In the genomic region with DNA sequence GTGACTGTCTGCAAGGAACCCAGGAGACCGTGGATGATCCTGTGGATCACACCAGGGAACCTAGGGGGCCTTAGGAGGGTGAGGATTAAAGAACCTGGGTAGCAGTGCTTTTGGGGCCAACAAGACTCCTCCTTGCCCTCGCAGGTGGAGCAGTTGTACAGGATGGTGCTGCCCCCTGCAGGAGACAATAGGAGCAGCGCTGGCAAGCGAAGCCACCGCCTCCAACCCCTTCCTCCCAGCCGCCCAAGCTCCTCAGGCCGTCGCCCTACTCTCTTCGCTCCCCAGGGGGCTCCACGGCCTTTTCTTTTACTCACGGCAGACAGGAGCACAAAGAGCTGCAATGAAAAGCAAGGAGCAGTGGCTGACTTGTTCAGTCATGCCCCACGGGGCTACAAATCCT, we compare ENCODE assay signal across 9 mouse cellular contexts. TPM values are rescaled to one million over a fixed set of nuclear protein-coding genes. Genes with fewer than 3 reads are reported as not detected.
DNase-seq lines count a peak whose midpoint lies in the region; ATAC-seq and TF ChIP-seq lines count a peak whose summit lies in the region.
"Had no signal": no experiment of that assay in that cellular context is flagged by ENCODE, and none has a peak within 500 bp of the region (broad histone marks: within the 10 kb centered on the region; RNA-seq: fewer than 3 reads in every experiment).

No protein-coding gene starts in this region.

- WGBS in heart, embryonic 15.5 days: 3% methylated on average over 12 of the region's 12 CpGs
- WGBS in liver, postnatal 0 days (ENCODE audit: insufficient replicate concordance): 3% methylated on average over 12 of the region's 12 CpGs
- 3% methylated on average over 12 of the region's 12 CpGs for WGBS in neural tube, embryonic 14.5 days

- H3K4me3 ChIP-seq in heart, embryonic 15.5 days: peak overlapping the region; percentile 18
- H3K4me3 ChIP-seq in liver, postnatal 0 days (ENCODE audit: low read depth, low read length): no peak overlapping the region
- H3K4me3 ChIP-seq in neural tube, embryonic 14.5 days (ENCODE audit: low read depth, low read length): no peak overlapping the region

- peak; percentile 11; the same call in 1 of the 2 replicates for ATAC-seq in heart, embryonic 15.5 days (replicated peaks; ENCODE audit: insufficient number of reproducible peaks, insufficient read depth, low FRiP score, low read depth)
- peak; percentile 54 for ATAC-seq in liver, postnatal 0 days
- ATAC-seq in neural tube, embryonic 14.5 days (ENCODE audit: low read depth): no peak

- H3K4me1 ChIP-seq in heart, embryonic 15.5 days (replicated peaks): peaks cover 42% of the 10 kb centered on the region
- peaks cover 44% of the 10 kb centered on the region for H3K4me1 ChIP-seq in liver, postnatal 0 days (ENCODE audit: insufficient read depth)
- peaks cover 8% of the 10 kb centered on the region; the same call in 1 of the 2 replicates for H3K4me1 ChIP-seq in neural tube, embryonic 14.5 days (ENCODE audit: control insufficient read depth, insufficient read depth, low read length)

- peak; percentile 94 for DNase-seq in CD4-positive, CD25-positive, alpha-beta regulatory T cell, adult 2 months (ENCODE audit: low read depth, low spot score)
- DNase-seq in brain, embryonic 14.5 days (ENCODE audit: low read depth): peak; percentile 87
- DNase-seq in fibroblast of lung, adult 2 months (ENCODE audit: low read depth): peak; percentile 84
- DNase-seq in kidney, postnatal 25 days: peak; percentile 88
- DNase-seq in liver, postnatal 0 days: peak; percentile 92
- peak; percentile 93 for DNase-seq in testis, postnatal 10 days (ENCODE audit: low spot score)

- TF ChIP-seq CTCF in brain, embryonic 14.5 days (IDR thresholded peaks at IDR 0.05; ENCODE audit: borderline replicate concordance, extremely low read depth, insufficient read depth, insufficient read length): peak; percentile 86
- peak; percentile 97 for TF ChIP-seq CTCF in liver, postnatal 0 days (IDR thresholded peaks at IDR 0.05; ENCODE audit: low read depth)

- TF ChIP-seq POLR2A in brain, embryonic 14.5 days (IDR thresholded peaks at IDR 0.05; ENCODE audit: borderline replicate concordance, extremely low read depth, insufficient read depth, insufficient read length, poor library complexity, severe bottlenecking): no peak

- no peak for TF ChIP-seq EP300 in liver, postnatal 0 days (IDR thresholded peaks at IDR 0.05; ENCODE audit: low read depth)

- no peaks in the 10 kb centered on the region for H3K36me3 ChIP-seq in heart, embryonic 15.5 days
- no peaks in the 10 kb centered on the region for H3K36me3 ChIP-seq in liver, postnatal 0 days (replicated peaks; ENCODE audit: insufficient read depth, low read length)
- H3K36me3 ChIP-seq in neural tube, embryonic 14.5 days (ENCODE audit: control insufficient read depth, insufficient read depth, low read length): no peaks in the 10 kb centered on the region

- 0 out of 2 replicates have a peak overlapping the region, but pooled peaks have one; percentile 3 for H3K9ac ChIP-seq in heart, embryonic 15.5 days
- no peak overlapping the region for H3K9ac ChIP-seq in liver, postnatal 0 days (replicated peaks)
- H3K9ac ChIP-seq in neural tube, embryonic 14.5 days (replicated peaks; ENCODE audit: low read depth, low read length): no peak overlapping the region

- H3K4me2 ChIP-seq in heart, embryonic 15.5 days: peak overlapping the region; percentile 53
- H3K4me2 ChIP-seq in liver, postnatal 0 days (ENCODE audit: low read depth, low read length): peak overlapping the region; percentile 18; the same call in 1 of the 2 replicates
- H3K4me2 ChIP-seq in neural tube, embryonic 14.5 days (ENCODE audit: low read depth, low read length): peak overlapping the region; percentile 29

- peak overlapping the region; percentile 66 for H3K27ac ChIP-seq in heart, embryonic 15.5 days
- 0 out of 2 replicates have a peak overlapping the region, but pooled peaks have one; percentile 45 for H3K27ac ChIP-seq in liver, postnatal 0 days (ENCODE audit: low read depth)
- no peak overlapping the region for H3K27ac ChIP-seq in neural tube, embryonic 14.5 days (ENCODE audit: low read depth, low read length)

- H3K9me3 ChIP-seq in heart, embryonic 15.5 days (replicated peaks): no peaks in the 10 kb centered on the region
- H3K9me3 ChIP-seq in liver, postnatal 0 days (ENCODE audit: low read length): no peaks in the 10 kb centered on the region
- H3K9me3 ChIP-seq in neural tube, embryonic 14.5 days (ENCODE audit: control insufficient read depth, low read length): no peaks in the 10 kb centered on the region

- H3K27me3 ChIP-seq in heart, embryonic 15.5 days: no peaks in the 10 kb centered on the region
- H3K27me3 ChIP-seq in liver, postnatal 0 days (ENCODE audit: insufficient read depth, low read length): no peaks in the 10 kb centered on the region
- H3K27me3 ChIP-seq in neural tube, embryonic 14.5 days (ENCODE audit: control insufficient read depth, insufficient read depth, low read length): no peaks in the 10 kb centered on the region

RNA-seq across cellular contexts. Expression of a gene that starts 1.0 kb away (rescaled TPM):
- polyA plus RNA-seq in brain, embryonic 14.5 days (2012; rRNA removed): not detected in 2 replicates
- polyA plus RNA-seq in heart, embryonic 15.5 days (2015; fragmentation: Nextera tagmentation; extraction: Ambion mirVana): not detected in 2 replicates
- polyA plus RNA-seq in liver, postnatal 0 days (2015; fragmentation: Nextera tagmentation; extraction: Ambion mirVana): not detected in 2 replicates
- polyA plus RNA-seq in neural tube, embryonic 14.5 days (2014; fragmentation: Nextera tagmentation; extraction: Ambion mirVana): not detected in 2 replicates
- polyA plus RNA-seq: frontal cortex, adult 2 months had no signal

RNA-seq across cellular contexts. Expression of a gene that starts 4.3 kb away (rescaled TPM):
- 1.6 and 1.9 TPM in 2 replicates for polyA plus RNA-seq in brain, embryonic 14.5 days (2012; rRNA removed)
- polyA plus RNA-seq in heart, embryonic 15.5 days (2015; fragmentation: Nextera tagmentation; extraction: Ambion mirVana): 3.3 and 5.7 TPM in 2 replicates
- 0.92 and 0.95 TPM in 2 replicates for polyA plus RNA-seq in liver, postnatal 0 days (2015; fragmentation: Nextera tagmentation; extraction: Ambion mirVana)
- polyA plus RNA-seq in neural tube, embryonic 14.5 days (2014; fragmentation: Nextera tagmentation; extraction: Ambion mirVana): 0.80 and 2.0 TPM in 2 replicates

RNA-seq across cellular contexts. Expression of a gene that starts 18.3 kb away (rescaled TPM):
- polyA plus RNA-seq in brain, embryonic 14.5 days (2012; rRNA removed): 0.18 and 0.29 TPM in 2 replicates
- 0.31 and 0.80 TPM in 2 replicates for polyA plus RNA-seq in heart, embryonic 15.5 days (2015; fragmentation: Nextera tagmentation; extraction: Ambion mirVana)
- 0.28 and 0.69 TPM in 2 replicates for polyA plus RNA-seq in liver, postnatal 0 days (2015; fragmentation: Nextera tagmentation; extraction: Ambion mirVana)
- 0.28 TPM in 1 of 2 replicates, not detected in the other for polyA plus RNA-seq in neural tube, embryonic 14.5 days (2014; fragmentation: Nextera tagmentation; extraction: Ambion mirVana)

RNA-seq across cellular contexts. Expression of a gene that starts 18.5 kb away (rescaled TPM):
- 0.59 and 0.82 TPM in 2 replicates for polyA plus RNA-seq in brain, embryonic 14.5 days (2012; rRNA removed)
- 4.5 and 14.8 TPM in 2 replicates for polyA plus RNA-seq in heart, embryonic 15.5 days (2015; fragmentation: Nextera tagmentation; extraction: Ambion mirVana)
- polyA plus RNA-seq in liver, postnatal 0 days (2015; fragmentation: Nextera tagmentation; extraction: Ambion mirVana): 6.5 and 7.1 TPM in 2 replicates
- 0.17 and 0.33 TPM in 2 replicates for polyA plus RNA-seq in neural tube, embryonic 14.5 days (2014; fragmentation: Nextera tagmentation; extraction: Ambion mirVana)

RNA-seq across cellular contexts. Expression of a gene that starts 23.9 kb away (rescaled TPM):
- polyA plus RNA-seq in brain, embryonic 14.5 days (2012; rRNA removed): 8.5 and 9.5 TPM in 2 replicates
- polyA plus RNA-seq in heart, embryonic 15.5 days (2015; fragmentation: Nextera tagmentation; extraction: Ambion mirVana): 3.7 and 5.8 TPM in 2 replicates
- polyA plus RNA-seq in liver, postnatal 0 days (2015; fragmentation: Nextera tagmentation; extraction: Ambion mirVana): 0.90 and 1.2 TPM in 2 replicates
- 7.1 and 7.8 TPM in 2 replicates for polyA plus RNA-seq in neural tube, embryonic 14.5 days (2014; fragmentation: Nextera tagmentation; extraction: Ambion mirVana)
